Mouse (Mus musculus) CH12.LX (cell line): ENCODE measurements around the gene Usp37. TPM values are rescaled to one million over a fixed set of nuclear protein-coding genes. Genes with fewer than 3 reads are reported as not detected.
A peak's percentile ranks its signal among the peaks of the same experiment; 100 is the strongest.

ENCODE experiments used
- DNase-seq: peaks from one replicate; pipeline ENCODE4 v3.0.0-alpha.2; 2013; ENCODE audit errors: extremely low read depth
- H3K27ac ChIP-seq: 2 replicates; pipeline ENCODE4 v1.5.1; 2012; ENCODE audit warnings: low read depth, mild to moderate bottlenecking, control low read depth, moderate library complexity; ENCODE audit not compliant: insufficient read depth
- H3K27me3 ChIP-seq: replicated peaks from 2 replicates; pipeline ENCODE3; 2012; ENCODE audit warnings: inconsistent platforms
- H3K36me3 ChIP-seq, 2 experiments: replicated peaks in 1 of 2; 2 replicates each; pipeline versions ENCODE3 to v1.6.1; 2012; ENCODE audit warnings: inconsistent platforms in 1 of 2, low read length in 1 of 2, mild to moderate bottlenecking in 1 of 2, mixed read lengths in 1 of 2, moderate library complexity in 1 of 2; ENCODE audit not compliant: control insufficient read depth in 1 of 2, insufficient read depth in 1 of 2
- H3K4me1 ChIP-seq, 2 experiments: 2 replicates each; pipeline ENCODE4 v1.6.1; 2012; ENCODE audit warnings: inconsistent platforms in 1 of 2, moderate library complexity in 1 of 2; ENCODE audit not compliant: insufficient read depth in 2 of 2, control insufficient read depth in 1 of 2
- H3K4me2 ChIP-seq: 2 replicates; pipeline ENCODE4 v1.6.1; 2012; ENCODE audit warnings: low read depth, mild to moderate bottlenecking, control low read depth; ENCODE audit not compliant: poor library complexity, insufficient read depth, severe bottlenecking
- H3K4me3 ChIP-seq, 3 experiments: fragments of 150-350 bp in 1 of 3; sonication (generic) in 1 of 3; replicated peaks in 1 of 3; 2 replicates each; pipeline versions ENCODE3 to v1.5.1; 2011 to 2012; ENCODE audit warnings: low read depth in 2 of 3, low read length in 2 of 3, mild to moderate bottlenecking in 2 of 3, moderate library complexity in 2 of 3, control low read depth in 1 of 3, improper control_type of control experiment in 1 of 3, inconsistent platforms in 1 of 3, mixed read lengths in 1 of 3; ENCODE audit not compliant: poor library complexity in 1 of 3
- H3K79me2 ChIP-seq: replicated peaks from 2 replicates; pipeline ENCODE4 v1.6.1; 2012; ENCODE audit warnings: mild to moderate bottlenecking, moderate library complexity; ENCODE audit not compliant: control insufficient read depth, poor library complexity, insufficient read depth, severe bottlenecking; ENCODE audit errors: extremely low read depth
- H3K9ac ChIP-seq: 2 replicates; pipeline ENCODE4 v1.6.1; 2012; ENCODE audit warnings: low read depth, mild to moderate bottlenecking, control low read depth, moderate library complexity; ENCODE audit not compliant: insufficient read depth
- H3K9me3 ChIP-seq: replicated peaks from 2 replicates; pipeline ENCODE3; 2012; ENCODE audit warnings: low read length, inconsistent platforms, mixed read lengths
- BHLHE40 ChIP-seq: IDR thresholded peaks from 2 replicates; pipeline ENCODE4 v1.6.1; 2011; ENCODE audit warnings: mild to moderate bottlenecking, low read depth, low read length, improper control_type of control experiment
- CHD1 ChIP-seq: IDR thresholded peaks from 2 replicates; pipeline ENCODE4 v1.6.1; 2012; ENCODE audit warnings: low read depth, low read length, improper control_type of control experiment, inconsistent platforms
- CHD2 ChIP-seq: IDR thresholded peaks from 2 replicates; pipeline ENCODE4 v1.6.1; 2011; ENCODE audit warnings: low read length, improper control_type of control experiment
- CTCF ChIP-seq, 2 experiments: IDR thresholded peaks in 1 of 2; conservative IDR thresholded peaks in 1 of 2; 2 replicates each; pipeline ENCODE4 v1.5.1; 2011 to 2012; ENCODE audit warnings: low read depth in 2 of 2, low read length in 2 of 2, improper control_type of control experiment in 1 of 2, inconsistent platforms in 1 of 2, mild to moderate bottlenecking in 1 of 2, moderate library complexity in 1 of 2
- E2F4 ChIP-seq: IDR thresholded peaks from 2 replicates; pipeline ENCODE4 v1.6.1; 2011; ENCODE audit warnings: low read depth, low read length, improper control_type of control experiment; ENCODE audit not compliant: insufficient replicate concordance
- ELF1 ChIP-seq: IDR thresholded peaks from 2 replicates; pipeline ENCODE4 v1.6.1; 2014; ENCODE audit warnings: low read depth, mild to moderate bottlenecking, inconsistent platforms, low read length, improper control_type of control experiment
- EP300 ChIP-seq: IDR thresholded peaks from 2 replicates; pipeline ENCODE4 v1.6.1; 2011; ENCODE audit warnings: low read length, improper control_type of control experiment
- GABPA ChIP-seq: IDR thresholded peaks from 2 replicates; pipeline ENCODE4 v1.6.1; 2012; ENCODE audit warnings: low read depth, low read length, improper control_type of control experiment, inconsistent platforms; ENCODE audit not compliant: insufficient replicate concordance
- JUND ChIP-seq: conservative IDR thresholded peaks from 2 replicates; pipeline ENCODE4 v1.6.1; 2011; ENCODE audit warnings: low read depth, low read length, improper control_type of control experiment
- KAT2A ChIP-seq: IDR thresholded peaks from 2 replicates; pipeline ENCODE4 v1.6.1; 2012; ENCODE audit warnings: low read length, improper control_type of control experiment, inconsistent platforms; ENCODE audit not compliant: insufficient replicate concordance
- MAFK ChIP-seq: IDR thresholded peaks from 2 replicates; pipeline ENCODE4 v1.6.1; 2011; ENCODE audit warnings: low read length, improper control_type of control experiment; ENCODE audit not compliant: insufficient replicate concordance
- MAX ChIP-seq: IDR thresholded peaks from 2 replicates; pipeline ENCODE4 v1.6.1; 2011; ENCODE audit warnings: low read length, improper control_type of control experiment
- MAZ ChIP-seq: IDR thresholded peaks from 2 replicates; pipeline ENCODE4 v1.6.1; 2012; ENCODE audit warnings: low read depth, mild to moderate bottlenecking, inconsistent platforms, low read length, improper control_type of control experiment, moderate library complexity
- MXI1 ChIP-seq: IDR thresholded peaks from 2 replicates; pipeline ENCODE4 v1.6.1; 2011; ENCODE audit warnings: mild to moderate bottlenecking, low read depth, low read length, improper control_type of control experiment
- NELFE ChIP-seq: IDR thresholded peaks from 2 replicates; pipeline ENCODE4 v1.6.1; 2011; ENCODE audit warnings: low read depth, low read length, improper control_type of control experiment
- NRF1 ChIP-seq: IDR thresholded peaks from 2 replicates; pipeline ENCODE4 v1.6.1; 2014; ENCODE audit warnings: low read depth, mild to moderate bottlenecking, inconsistent platforms, low read length, improper control_type of control experiment, moderate library complexity
- PAX5 ChIP-seq: IDR thresholded peaks from 2 replicates; pipeline ENCODE4 v1.6.1; 2012; ENCODE audit warnings: low read length, inconsistent platforms, mixed read lengths
- POLR2A ChIP-seq: IDR thresholded peaks from 2 replicates; pipeline ENCODE4 v1.6.1; 2011; ENCODE audit warnings: low read depth, mild to moderate bottlenecking, improper control_type of control experiment, low read length
- POLR2AphosphoS2 ChIP-seq: IDR thresholded peaks from 2 replicates; pipeline ENCODE4 v1.6.1; 2011; ENCODE audit warnings: low read depth, low read length, improper control_type of control experiment
- RAD21 ChIP-seq: IDR thresholded peaks from 2 replicates; pipeline ENCODE4 v1.6.1; 2011; ENCODE audit warnings: low read depth, mild to moderate bottlenecking, low read length, improper control_type of control experiment, moderate library complexity
- RCOR1 ChIP-seq: conservative IDR thresholded peaks from 2 replicates; pipeline ENCODE4 v1.6.1; 2012; ENCODE audit warnings: low read depth, mild to moderate bottlenecking, inconsistent platforms, low read length, improper control_type of control experiment
- SIN3A ChIP-seq: IDR thresholded peaks from 2 replicates; pipeline ENCODE4 v1.6.1; 2012; ENCODE audit warnings: low read length, improper control_type of control experiment, inconsistent platforms
- SMC3 ChIP-seq: IDR thresholded peaks from 2 replicates; pipeline ENCODE4 v1.6.1; 2011; ENCODE audit warnings: low read depth, low read length, improper control_type of control experiment
- TCF12 ChIP-seq: IDR thresholded peaks from 2 replicates; pipeline ENCODE4 v1.6.1; 2014; ENCODE audit warnings: low read depth, mild to moderate bottlenecking, inconsistent platforms, low read length, improper control_type of control experiment
- USF1 ChIP-seq: IDR thresholded peaks from 2 replicates; pipeline ENCODE4 v1.6.1; 2014; ENCODE audit warnings: low read depth, mild to moderate bottlenecking, inconsistent platforms, low read length, improper control_type of control experiment
- USF2 ChIP-seq: conservative IDR thresholded peaks from 2 replicates; pipeline ENCODE4 v1.6.1; 2011; ENCODE audit warnings: low read depth, low read length, improper control_type of control experiment
- ZC3H11A ChIP-seq: IDR thresholded peaks from 2 replicates; pipeline ENCODE4 v1.6.1; 2012; ENCODE audit warnings: low read depth, mild to moderate bottlenecking, inconsistent platforms, low read length, improper control_type of control experiment
- ZKSCAN1 ChIP-seq: IDR thresholded peaks from 2 replicates; pipeline ENCODE4 v1.6.1; 2012; ENCODE audit warnings: low read depth, inconsistent platforms, low read length, improper control_type of control experiment, borderline replicate concordance
- ZMIZ1 ChIP-seq: IDR thresholded peaks from 2 replicates; pipeline ENCODE4 v1.6.1; 2012; ENCODE audit warnings: low read depth, mild to moderate bottlenecking, inconsistent platforms, low read length, improper control_type of control experiment
- ZNF384 ChIP-seq: IDR thresholded peaks from 2 replicates; pipeline ENCODE4 v1.6.1; 2012; ENCODE audit warnings: low read depth, low read length, improper control_type of control experiment, inconsistent platforms
- dilution Hi-C: fragments of 300-500 bp; cut with MboI; formaldehyde crosslinking; loops from 2 replicates; pipeline ENCODE4 v1.14.3; 2020; ENCODE audit warnings: low sequenced_read_pairs; ENCODE audit not compliant: extremely low pct_unique_long_range_greater_than_20kb, extremely low pct_ligation_motif_present
- in situ Hi-C: fragments of 300-500 bp; cut with MboI; formaldehyde crosslinking; loops from 3 replicates; pipeline ENCODE4 v1.14.3; 2019; ENCODE audit warnings: low sequenced_read_pairs, low pct_ligation_motif_present, low pct_unique_long_range_greater_than_20kb, mixed read lengths
- polyA plus RNA-seq: library from polyadenylated mRNA; unstranded; fragments of >175 nt; gene quantifications from 2 replicates; pipeline ENCODE4 v1.2.1, GENCODE M21; 2012; ENCODE audit warnings: low read depth; ENCODE audit not compliant: insufficient read length
- total RNA-seq, 2 experiments: library from RNA; depleted of rRNA; stranded (reverse); fragments of 300-350 nt in 1 of 2; fragments of >200 nt in 1 of 2; gene quantifications; 2 replicates each; pipeline ENCODE4 v1.2.3; 2012 to 2014

Usp37 gene
- total RNA-seq (2012; rRNA removed): 24.0 and 24.5 TPM in 2 replicates
- total RNA-seq (2014; rRNA removed): 24.1 and 24.6 TPM in 2 replicates
- 12.9 and 13.8 TPM in 2 replicates for polyA plus RNA-seq

- Histone ChIP-seq H3K4me1 (no peaks in the 10 kb centered on the region), H3K4me3 (no peak within 1 kb of the TSS), H3K9me3 (no peaks in the 10 kb centered on the region), H3K79me2 (no peaks in the 10 kb centered on the region)
- TF ChIP-seq CHD1: no peak
- no peak for TF ChIP-seq RCOR1
- no peak for TF ChIP-seq CHD2
- no peak for TF ChIP-seq EP300
- TF ChIP-seq MAFK: no peak
- TF ChIP-seq CTCF (conservative IDR thresholded peaks at IDR 0.05 in 1 of 2, IDR thresholded peaks at IDR 0.05 in 1 of 2; ENCODE audit: low read depth in 2 of 2, low read length in 2 of 2): no peak
- no peak for TF ChIP-seq ZC3H11A
- TF ChIP-seq BHLHE40: no peak
- TF ChIP-seq POLR2AphosphoS2: no peak
- no peak for TF ChIP-seq PAX5
- no peak for TF ChIP-seq JUND
- TF ChIP-seq TCF12: no peak
- TF ChIP-seq MXI1: no peak
- no peak for TF ChIP-seq ZKSCAN1
- no peak for TF ChIP-seq RAD21
- TF ChIP-seq POLR2A: no peak
- no peak for TF ChIP-seq MAZ
- TF ChIP-seq ZMIZ1: no peak
- TF ChIP-seq, all 38 proteins: peak for 0
- H3K9ac ChIP-seq: no peak within 1 kb of the TSS
- DNase-seq: no peak
- H3K36me3 ChIP-seq: no peaks in the 10 kb centered on the region
- dilution Hi-C loops (no loop called here), in situ Hi-C loops (no loop called here)
- H3K27ac ChIP-seq: no peak within 1 kb of the TSS
- peaks cover 23% of the 10 kb centered on the region for H3K27me3 ChIP-seq
- no peak within 1 kb of the TSS for H3K4me2 ChIP-seq
These were observed at the start of gene Usp37 for GRCm38 (mm10) chr1:74544184-74544583. Gene Usp37, minus strand, starts transcription at chr1:74544284.

GRCm38 (mm10) chr1:74587773-74588445 lies 43.8 kb upstream of the Usp37 start, which contains the start of the genes Zfp142 and Bcs1l:
Gene Zfp142, minus strand, starts transcription at chr1:74588246.
Gene Bcs1l, plus strand, starts transcription at chr1:74588289.
- DNase-seq: peak; percentile 98
- Histone ChIP-seq H3K9me3 (no peaks in the 10 kb centered on the region), H3K9ac (peak within 1 kb of the TSS; percentile 87), H3K4me2 (peak within 1 kb of the TSS; percentile 96), H3K79me2 (peaks cover 40% of the 10 kb centered on the region), H3K4me3 (peak within 1 kb of the TSS; percentile 84 to 89 (median 87)), H3K27me3 (no peaks in the 10 kb centered on the region), H3K36me3 (peaks cover 30 to 57% of the 10 kb centered on the region in 2 experiments), H3K4me1 (peaks cover 5 to 41% of the 10 kb centered on the region in 2 experiments), H3K27ac (peak within 1 kb of the TSS; percentile 1; the same call in 1 of the 2 replicates)
- in situ Hi-C loops (no loop called here), dilution Hi-C loops (no loop called here)
- TF ChIP-seq MAZ: peak; percentile 69
- TF ChIP-seq MXI1: peak; percentile 91
- peak; percentile 87; the same call in 1 of the 2 replicates for TF ChIP-seq KAT2A
- TF ChIP-seq CTCF (conservative IDR thresholded peaks at IDR 0.05 in 1 of 2, IDR thresholded peaks at IDR 0.05 in 1 of 2; ENCODE audit: low read depth in 2 of 2, low read length in 2 of 2): no peak
- no peak for TF ChIP-seq USF1
- no peak for TF ChIP-seq E2F4
- TF ChIP-seq MAFK: no peak
- peak; percentile 97 for TF ChIP-seq SIN3A
- no peak for TF ChIP-seq USF2
- peak; percentile 74; the same call in 1 of the 2 replicates for TF ChIP-seq MAX
- no peak for TF ChIP-seq ZC3H11A
- peak; percentile 85 for TF ChIP-seq ELF1
- TF ChIP-seq ZNF384: no peak
- peak; percentile 74 for TF ChIP-seq TCF12
- TF ChIP-seq ZMIZ1: peak; percentile 83; the same call in 1 of the 2 replicates
- no peak for TF ChIP-seq RAD21
- no peak for TF ChIP-seq PAX5
- TF ChIP-seq GABPA: peak; percentile 59; the same call in 1 of the 2 replicates
- TF ChIP-seq SMC3: no peak; the same call in 1 of the 2 replicates
- TF ChIP-seq RCOR1: 0 out of 2 replicates have a peak, but pooled peaks have one; percentile 46
- TF ChIP-seq POLR2A: peak; percentile 74
- TF ChIP-seq POLR2AphosphoS2: peak; percentile 81; the same call in 1 of the 2 replicates
- TF ChIP-seq NELFE: peak; percentile 70
- 0 out of 2 replicates have a peak, but pooled peaks have one; percentile 40 for TF ChIP-seq NRF1
- TF ChIP-seq CHD2: no peak
